In genomic region chr2:13129859-13130258, GRCm38 (mm10) we compare ENCODE assay signal across 18 mouse cellular contexts.
DNase-seq lines count a peak whose midpoint lies in the region; ATAC-seq and TF ChIP-seq lines count a peak whose summit lies in the region.
"Had no signal": no experiment of that assay in that cellular context is flagged by ENCODE, and none has a peak within 500 bp of the region (broad histone marks: within the 10 kb centered on the region; RNA-seq: fewer than 3 reads in every experiment).

No protein-coding gene starts in this region.

- H3K9me3 ChIP-seq in kidney, embryonic 16.5 days (ENCODE audit: low read length) = no peaks in the 10 kb centered on the region
- H3K9me3 ChIP-seq in forebrain, embryonic 13.5 days (replicated peaks) = no peaks in the 10 kb centered on the region
- H3K9me3 ChIP-seq in neural tube, embryonic 14.5 days (ENCODE audit: control insufficient read depth, low read length) = no peaks in the 10 kb centered on the region
- H3K9me3 ChIP-seq: embryonic facial prominence, embryonic 15.5 days had no signal

- H3K4me1 ChIP-seq in kidney, embryonic 16.5 days (ENCODE audit: insufficient read depth, low read length) = no peaks in the 10 kb centered on the region
- no peaks in the 10 kb centered on the region for H3K4me1 ChIP-seq in kidney, adult 2 months (ENCODE audit: control insufficient read depth, insufficient read depth, low read length)
- H3K4me1 ChIP-seq in forebrain, embryonic 13.5 days = no peaks in the 10 kb centered on the region
- 0 out of 2 replicates have a peak, but pooled peaks cover 10% of the 10 kb centered on the region for H3K4me1 ChIP-seq in neural tube, embryonic 14.5 days (ENCODE audit: control insufficient read depth, insufficient read depth, low read length)
- H3K4me1 ChIP-seq: embryonic facial prominence, embryonic 15.5 days had no signal

- no peaks in the 10 kb centered on the region for H3K27me3 ChIP-seq in kidney, embryonic 16.5 days (ENCODE audit: insufficient read depth, low read length)
- H3K27me3 ChIP-seq in kidney, adult 2 months (replicated peaks; ENCODE audit: control insufficient read depth, insufficient read depth, low read length) = no peaks in the 10 kb centered on the region
- H3K27me3 ChIP-seq in forebrain, embryonic 13.5 days = no peaks in the 10 kb centered on the region
- no peaks in the 10 kb centered on the region for H3K27me3 ChIP-seq in neural tube, embryonic 14.5 days (ENCODE audit: control insufficient read depth, insufficient read depth, low read length)
- H3K27me3 ChIP-seq: embryonic facial prominence, embryonic 15.5 days had no signal

- H3K27ac ChIP-seq in kidney, embryonic 16.5 days (ENCODE audit: low read length) = no peak overlapping the region
- no peak overlapping the region for H3K27ac ChIP-seq in kidney, adult 2 months (ENCODE audit: insufficient read depth, low read depth, low read length)
- no peak overlapping the region for H3K27ac ChIP-seq in forebrain, embryonic 13.5 days
- H3K27ac ChIP-seq in neural tube, embryonic 14.5 days (ENCODE audit: low read depth, low read length) = peak overlapping the region; percentile 25; the same call in 1 of the 2 replicates
- H3K27ac ChIP-seq: embryonic facial prominence, embryonic 15.5 days; gastrocnemius, adult 2 months; stomach, postnatal 0 days had no signal

- WGBS in kidney, embryonic 16.5 days = 72% methylated on average over 10 of the region's 10 CpGs
- 74% methylated on average over 10 of the region's 10 CpGs for WGBS in kidney, adult 2 months
- 51% methylated on average over 10 of the region's 10 CpGs for WGBS in forebrain, embryonic 13.5 days
- 18% methylated on average over 10 of the region's 10 CpGs for WGBS in neural tube, embryonic 14.5 days

- peak; percentile 59; the same call in 1 of the 2 replicates for ATAC-seq in kidney, embryonic 16.5 days (ENCODE audit: low FRiP score, low TSS enrichment)
- ATAC-seq in forebrain, embryonic 13.5 days = peak; percentile 33; the same call in 1 of the 2 replicates
- peak; percentile 84 for ATAC-seq in neural tube, embryonic 14.5 days (ENCODE audit: low read depth)
- ATAC-seq in granulocyte monocyte progenitor cell, adult 5-6 weeks (replicated peaks; ENCODE audit: poor library complexity, severe bottlenecking) = no peak
- ATAC-seq: lung, postnatal 0 days had no signal

- H3K4me2 ChIP-seq in kidney, embryonic 16.5 days (replicated peaks; ENCODE audit: low read depth, low read length) = no peak overlapping the region
- no peak overlapping the region for H3K4me2 ChIP-seq in forebrain, embryonic 13.5 days
- peak overlapping the region; percentile 48 for H3K4me2 ChIP-seq in neural tube, embryonic 14.5 days (ENCODE audit: low read depth, low read length)
- H3K4me2 ChIP-seq: embryonic facial prominence, embryonic 15.5 days had no signal

- H3K4me3 ChIP-seq in kidney, embryonic 16.5 days (ENCODE audit: low read length) = no peak overlapping the region
- H3K4me3 ChIP-seq in kidney, adult 2 months (ENCODE audit: insufficient read depth, low read depth, low read length) = no peak overlapping the region
- no peak overlapping the region for H3K4me3 ChIP-seq in forebrain, embryonic 13.5 days
- H3K4me3 ChIP-seq in neural tube, embryonic 14.5 days (ENCODE audit: low read depth, low read length) = peak overlapping the region; percentile 20; the same call in 1 of the 2 replicates
- H3K4me3 ChIP-seq: embryonic facial prominence, embryonic 15.5 days; gastrocnemius, adult 2 months; myocyte had no signal

- no peak for TF ChIP-seq POLR2A in kidney, adult 2 months (IDR thresholded peaks at IDR 0.05; ENCODE audit: low read depth, low read length)

- DNase-seq in kidney, adult 2 months = no peak
- DNase-seq in induced T-regulatory cell, adult 2 months (ENCODE audit: low read depth) = peak; percentile 33
- DNase-seq in heart, postnatal 4 days = no peak
- DNase-seq in frontal cortex, postnatal 10 days (ENCODE audit: low spot score in 2 of 2) = no peak
- DNase-seq: adrenal gland, adult 2 months; B cell, adult 2 months; cerebellum, adult 11 months; gastrocnemius, adult 2 months; kidney, adult 8-10 months; layer of hippocampus, adult 9-11 months had no signal

- TF ChIP-seq CTCF in kidney, adult 2 months (conservative IDR thresholded peaks at IDR 0.05; ENCODE audit: insufficient read depth, insufficient read length, low read depth, low read length) = no peak

- H3K9ac ChIP-seq in kidney, embryonic 16.5 days (replicated peaks; ENCODE audit: low read length) = no peak overlapping the region
- no peak overlapping the region for H3K9ac ChIP-seq in forebrain, embryonic 13.5 days
- H3K9ac ChIP-seq in neural tube, embryonic 14.5 days (replicated peaks; ENCODE audit: low read depth, low read length) = peak overlapping the region; percentile 4; the same call in 1 of the 2 replicates
- H3K9ac ChIP-seq: embryonic facial prominence, embryonic 15.5 days had no signal

- H3K36me3 ChIP-seq in kidney, embryonic 16.5 days (ENCODE audit: insufficient read depth, low read length) = no peaks in the 10 kb centered on the region
- H3K36me3 ChIP-seq in kidney, adult 2 months (ENCODE audit: control insufficient read depth, insufficient read depth, low read length) = no peaks in the 10 kb centered on the region
- no peaks in the 10 kb centered on the region for H3K36me3 ChIP-seq in forebrain, embryonic 13.5 days (ENCODE audit: poor library complexity, severe bottlenecking)
- no peaks in the 10 kb centered on the region for H3K36me3 ChIP-seq in neural tube, embryonic 14.5 days (ENCODE audit: control insufficient read depth, insufficient read depth, low read length)
- H3K36me3 ChIP-seq: embryonic facial prominence, embryonic 15.5 days had no signal
